Mouse (Mus musculus): Measurements from ENCODE around the gene Uxs1.

GRCm38 (mm10) chr1:43862614-43863013, 35.0 kb upstream of the Uxs1 start:
- no peak for TF ChIP-seq CTCF (IDR thresholded peaks at IDR 0.05; ENCODE audit: low read depth)
- no peak for TF ChIP-seq EP300 (IDR thresholded peaks at IDR 0.05; ENCODE audit: low read depth)

Measured in liver, embryonic 14.5 days (tissue).